ENCODE assay signal across 32 mouse cellular contexts in genomic region chr15:51676694-51677093, GRCm38 (mm10).
"Had no signal": no experiment of that assay in that cellular context is flagged by ENCODE, and none has a peak within 500 bp of the region (broad histone marks: within the 10 kb centered on the region; RNA-seq: fewer than 3 reads in every experiment).

No protein-coding gene starts in this region.

- H3K4me3 ChIP-seq: limb, embryonic 10.5 days; limb, embryonic 12.5 days; limb, embryonic 13.5 days; limb, embryonic 15.5 days; liver, embryonic 12.5 days; liver, embryonic 13.5 days; liver, embryonic 15.5 days; lung, embryonic 15.5 days; megakaryocyte, embryonic 14.5 days; midbrain, embryonic 10.5 days; midbrain, embryonic 12.5 days; midbrain, embryonic 13.5 days; midbrain, embryonic 15.5 days; myocyte; neural tube, embryonic 12.5 days had no signal

- H3K27me3 ChIP-seq: limb, embryonic 12.5 days; limb, embryonic 13.5 days; limb, embryonic 15.5 days; liver, embryonic 12.5 days; liver, embryonic 13.5 days; liver, embryonic 15.5 days; lung, embryonic 15.5 days; megakaryocyte, embryonic 14.5 days; midbrain, embryonic 12.5 days; midbrain, embryonic 13.5 days; midbrain, embryonic 15.5 days; neural tube, embryonic 12.5 days had no signal

- H3K36me3 ChIP-seq: limb, embryonic 10.5 days; limb, embryonic 12.5 days; limb, embryonic 13.5 days; limb, embryonic 15.5 days; liver, embryonic 12.5 days; liver, embryonic 13.5 days; liver, embryonic 15.5 days; lung, embryonic 15.5 days; midbrain, embryonic 10.5 days; midbrain, embryonic 12.5 days; midbrain, embryonic 13.5 days; midbrain, embryonic 15.5 days; neural tube, embryonic 12.5 days had no signal

- H3K4me2 ChIP-seq: limb, embryonic 12.5 days; limb, embryonic 13.5 days; limb, embryonic 15.5 days; liver, embryonic 11.5 days; liver, embryonic 12.5 days; liver, embryonic 13.5 days; liver, embryonic 15.5 days; lung, embryonic 14.5 days; lung, embryonic 15.5 days; midbrain, embryonic 11.5 days; midbrain, embryonic 12.5 days; midbrain, embryonic 13.5 days; midbrain, embryonic 15.5 days; neural tube, embryonic 12.5 days had no signal

- H3K4me1 ChIP-seq: limb, embryonic 15.5 days; midbrain, embryonic 12.5 days; midbrain, embryonic 13.5 days; midbrain, embryonic 15.5 days; neural tube, embryonic 12.5 days had no signal

- H3K9me3 ChIP-seq: limb, embryonic 10.5 days; limb, embryonic 12.5 days; limb, embryonic 13.5 days; limb, embryonic 15.5 days; liver, embryonic 12.5 days; liver, embryonic 13.5 days; liver, embryonic 15.5 days; lung, embryonic 15.5 days; megakaryocyte, embryonic 14.5 days; midbrain, embryonic 10.5 days; midbrain, embryonic 12.5 days; midbrain, embryonic 13.5 days; midbrain, embryonic 15.5 days; neural tube, embryonic 12.5 days had no signal

- H3K9ac ChIP-seq: limb, embryonic 12.5 days; limb, embryonic 13.5 days; limb, embryonic 15.5 days; liver, embryonic 12.5 days; liver, embryonic 13.5 days; liver, embryonic 14.5 days; liver, embryonic 15.5 days; liver, postnatal 0 days; lung, embryonic 14.5 days; lung, embryonic 15.5 days; midbrain, embryonic 12.5 days; midbrain, embryonic 13.5 days; midbrain, embryonic 15.5 days; neural tube, embryonic 12.5 days had no signal

- DNase-seq: left cerebral cortex, postnatal 4 days; liver; liver, embryonic 13.5 days; liver, postnatal 0 days; lung, adult 18-20 months; lung, adult 2 months; lung, embryonic 14.5 days; lung, postnatal 10 days; lung, postnatal 14 days; lung, postnatal 36 days; lung, postnatal 4 days; midbrain, embryonic 14.5 days had no signal

- ATAC-seq: liver, embryonic 12.5 days; liver, postnatal 0 days; lung, postnatal 0 days; midbrain, embryonic 13.5 days; midbrain, embryonic 15.5 days; midbrain, embryonic 16.5 days had no signal

- H3K27ac ChIP-seq: limb, embryonic 10.5 days; limb, embryonic 12.5 days; limb, embryonic 13.5 days; limb, embryonic 15.5 days; liver, embryonic 12.5 days; liver, embryonic 13.5 days; liver, embryonic 14.5 days; liver, embryonic 15.5 days; lung, embryonic 15.5 days; macrophage; midbrain, embryonic 10.5 days; midbrain, embryonic 12.5 days; midbrain, embryonic 13.5 days; midbrain, embryonic 15.5 days; neural tube, embryonic 12.5 days had no signal
